Comparison of ENCODE assay signal across 8 mouse cellular contexts in genomic region chr14:31496241-31496646, GRCm38 (mm10). TPM values are rescaled to one million over a fixed set of nuclear protein-coding genes. Genes with fewer than 3 reads are reported as not detected.
DNase-seq lines count a peak whose midpoint lies in the region; ATAC-seq lines count a peak whose summit lies in the region.

No protein-coding gene starts in this region.

- H3K27ac ChIP-seq in kidney, embryonic 14.5 days (ENCODE audit: low read depth, low read length), result no peak overlapping the region
- H3K27ac ChIP-seq in forebrain, embryonic 12.5 days, result no peak overlapping the region
- H3K27ac ChIP-seq in liver, embryonic 15.5 days (replicated peaks), result peak overlapping the region; percentile 87
- no peak overlapping the region; the same call in 1 of the 2 replicates for H3K27ac ChIP-seq in stomach, embryonic 15.5 days

- DNase-seq in kidney, adult 9 months, result no peak
- DNase-seq in ZHBTc4 (ENCODE audit: low read depth, low spot score), result peak; percentile 25
- DNase-seq in left cerebral cortex, adult 9 months (ENCODE audit: low spot score in 2 of 2), result no peak
- no peak for DNase-seq in thymus, postnatal 10 days (ENCODE audit: low spot score in 2 of 2)

- ATAC-seq in kidney, embryonic 14.5 days (ENCODE audit: low FRiP score, low TSS enrichment), result no peak
- no peak for ATAC-seq in forebrain, embryonic 12.5 days (ENCODE audit: low FRiP score)
- ATAC-seq in liver, embryonic 15.5 days (ENCODE audit: insufficient read depth), result peak; percentile 82
- peak; percentile 67; the same call in 1 of the 2 replicates for ATAC-seq in stomach, embryonic 15.5 days (ENCODE audit: insufficient read depth, low FRiP score, low read depth)

- WGBS in kidney, embryonic 14.5 days, result 21% methylated on average over 7 of the region's 7 CpGs
- WGBS in forebrain, embryonic 12.5 days, result 58% methylated on average over 7 of the region's 7 CpGs
- 5% methylated on average over 7 of the region's 7 CpGs for WGBS in liver, embryonic 15.5 days (ENCODE audit: insufficient replicate concordance)
- 31% methylated on average over 7 of the region's 7 CpGs for WGBS in stomach, embryonic 15.5 days

- H3K27me3 ChIP-seq in kidney, embryonic 14.5 days (ENCODE audit: control insufficient read depth, insufficient read depth, low read length), result no peaks in the 10 kb centered on the region
- H3K27me3 ChIP-seq in forebrain, embryonic 12.5 days, result no peaks in the 10 kb centered on the region
- no peaks in the 10 kb centered on the region for H3K27me3 ChIP-seq in liver, embryonic 15.5 days
- no peaks in the 10 kb centered on the region for H3K27me3 ChIP-seq in stomach, embryonic 15.5 days (replicated peaks)

- H3K9ac ChIP-seq in kidney, embryonic 14.5 days (ENCODE audit: low read depth, low read length), result peak overlapping the region; percentile 93; the same call in 1 of the 2 replicates
- peak overlapping the region; percentile 88 for H3K9ac ChIP-seq in forebrain, embryonic 12.5 days
- peak overlapping the region; percentile 85 for H3K9ac ChIP-seq in liver, embryonic 15.5 days
- H3K9ac ChIP-seq in stomach, embryonic 15.5 days, result peak overlapping the region; percentile 88; the same call in 1 of the 2 replicates

- peak overlapping the region; percentile 95 for H3K4me3 ChIP-seq in kidney, embryonic 14.5 days (ENCODE audit: low read length)
- peak overlapping the region; percentile 77 for H3K4me3 ChIP-seq in forebrain, embryonic 12.5 days (replicated peaks)
- peak overlapping the region; percentile 93 for H3K4me3 ChIP-seq in liver, embryonic 15.5 days (replicated peaks)
- peak overlapping the region; percentile 93 for H3K4me3 ChIP-seq in stomach, embryonic 15.5 days (replicated peaks)

- H3K36me3 ChIP-seq in kidney, embryonic 14.5 days (ENCODE audit: control insufficient read depth, insufficient read depth, low read length), result peaks cover 47% of the 10 kb centered on the region
- peaks cover 47% of the 10 kb centered on the region for H3K36me3 ChIP-seq in forebrain, embryonic 12.5 days (replicated peaks)
- H3K36me3 ChIP-seq in liver, embryonic 15.5 days (replicated peaks), result peaks cover 54% of the 10 kb centered on the region
- H3K36me3 ChIP-seq in stomach, embryonic 15.5 days, result peaks cover 26% of the 10 kb centered on the region

- peaks cover 18% of the 10 kb centered on the region; the same call in 1 of the 2 replicates for H3K4me1 ChIP-seq in kidney, embryonic 14.5 days (ENCODE audit: control insufficient read depth, insufficient read depth, low read length)
- H3K4me1 ChIP-seq in forebrain, embryonic 12.5 days, result peaks cover 31% of the 10 kb centered on the region
- H3K4me1 ChIP-seq in liver, embryonic 15.5 days (replicated peaks), result peaks cover 49% of the 10 kb centered on the region
- H3K4me1 ChIP-seq in stomach, embryonic 15.5 days, result peaks cover 16% of the 10 kb centered on the region

- H3K9me3 ChIP-seq in kidney, embryonic 14.5 days (ENCODE audit: control insufficient read depth, low read length), result no peaks in the 10 kb centered on the region
- H3K9me3 ChIP-seq in forebrain, embryonic 12.5 days, result no peaks in the 10 kb centered on the region
- H3K9me3 ChIP-seq in liver, embryonic 15.5 days (replicated peaks), result no peaks in the 10 kb centered on the region
- no peaks in the 10 kb centered on the region for H3K9me3 ChIP-seq in stomach, embryonic 15.5 days

- peak overlapping the region; percentile 95 for H3K4me2 ChIP-seq in kidney, embryonic 14.5 days (replicated peaks; ENCODE audit: low read depth, low read length)
- peak overlapping the region; percentile 94 for H3K4me2 ChIP-seq in forebrain, embryonic 12.5 days
- H3K4me2 ChIP-seq in liver, embryonic 15.5 days, result peak overlapping the region; percentile 80
- peak overlapping the region; percentile 81 for H3K4me2 ChIP-seq in stomach, embryonic 15.5 days

RNA-seq across cellular contexts. Expression of gene Mettl6, which starts 1.4 kb away (rescaled TPM):
- polyA plus RNA-seq in kidney, embryonic 14.5 days (2014; fragmentation: Nextera tagmentation; extraction: Ambion mirVana), result 56.0 and 62.4 TPM in 2 replicates
- polyA plus RNA-seq in forebrain, embryonic 12.5 days (2016; fragmentation: Nextera tagmentation; extraction: Ambion mirVana), result 73.5 and 78.9 TPM in 2 replicates
- polyA plus RNA-seq in liver, embryonic 15.5 days (2015; fragmentation: Nextera tagmentation; extraction: Ambion mirVana), result 25.0 and 27.6 TPM in 2 replicates
- 56.6 and 56.7 TPM in 2 replicates for polyA plus RNA-seq in stomach, embryonic 15.5 days (2015; fragmentation: Nextera tagmentation; extraction: Ambion mirVana)

RNA-seq across cellular contexts. Expression of gene Eaf1, which starts 2.0 kb away (rescaled TPM):
- 14.7 and 29.0 TPM in 2 replicates for polyA plus RNA-seq in kidney, embryonic 14.5 days (2014; fragmentation: Nextera tagmentation; extraction: Ambion mirVana)
- polyA plus RNA-seq in forebrain, embryonic 12.5 days (2016; fragmentation: Nextera tagmentation; extraction: Ambion mirVana), result 21.6 and 22.8 TPM in 2 replicates
- polyA plus RNA-seq in liver, embryonic 15.5 days (2015; fragmentation: Nextera tagmentation; extraction: Ambion mirVana), result 23.5 and 23.8 TPM in 2 replicates
- polyA plus RNA-seq in stomach, embryonic 15.5 days (2015; fragmentation: Nextera tagmentation; extraction: Ambion mirVana), result 21.6 and 22.4 TPM in 2 replicates

Comparison
In these comparisons a context has a peak if more than half of its experiments do, and no peak if none do; other contexts are left out.
1. ATAC-seq: peak in liver, embryonic 15.5 days (single experiment) and stomach, embryonic 15.5 days (single experiment); none in kidney, embryonic 14.5 days (single experiment) and forebrain, embryonic 12.5 days (single experiment).
2. Peak in every context shown above with its lines, with median percentiles within 50 percentile points of each other: H3K4me2 ChIP-seq, H3K4me3 ChIP-seq and H3K9ac ChIP-seq.